Mouse (Mus musculus) limb, embryonic 12.5 days (tissue): ENCODE measurements around the gene Spred2. TPM values are rescaled to one million over a fixed set of nuclear protein-coding genes. Genes with fewer than 3 reads are reported as not detected.
"Not testable (repeated sequence)": the region's sequence is repeated elsewhere in the genome, so short reads cannot be mapped to it uniquely, and the experiment has no call there.

Experiments used
- ATAC-seq: fragments of 200-750 bp; cut with Nextera tagmentation; 2 replicates; pipeline ENCODE4 v1.8.0; 2017; ENCODE audit warnings: low read depth, moderate TSS enrichment; ENCODE audit not compliant: insufficient number of reproducible peaks, insufficient read depth, low FRiP score, low TSS enrichment
- H3K27ac ChIP-seq: fragments of 300-500 bp; sonication (generic); 2 replicates; pipeline ENCODE4 v1.5.1; 2016; ENCODE audit warnings: mild to moderate bottlenecking, moderate library complexity
- H3K27me3 ChIP-seq: fragments of 300-500 bp; sonication (generic); 2 replicates; pipeline ENCODE4 v1.6.1; 2016; ENCODE audit warnings: mild to moderate bottlenecking, moderate library complexity
- H3K36me3 ChIP-seq: fragments of 300-500 bp; sonication (generic); 2 replicates; pipeline ENCODE4 v1.6.1; 2016; ENCODE audit warnings: mild to moderate bottlenecking, moderate library complexity
- H3K4me1 ChIP-seq: fragments of 300-500 bp; sonication (generic); replicated peaks from 2 replicates; pipeline ENCODE4 v1.6.1; 2016
- H3K4me2 ChIP-seq: fragments of 300-500 bp; sonication (generic); 2 replicates; pipeline ENCODE4 v1.6.1; 2016; ENCODE audit warnings: mild to moderate bottlenecking, moderate library complexity
- H3K4me3 ChIP-seq: fragments of 300-500 bp; sonication (generic); replicated peaks from 2 replicates; pipeline ENCODE4 v1.5.1; 2016; ENCODE audit warnings: mild to moderate bottlenecking
- H3K9ac ChIP-seq: fragments of 300-500 bp; sonication (generic); replicated peaks from 2 replicates; pipeline ENCODE4 v1.6.1; 2016; ENCODE audit warnings: mild to moderate bottlenecking, moderate library complexity
- H3K9me3 ChIP-seq: fragments of 300-500 bp; sonication (generic); 2 replicates; pipeline ENCODE4 v1.6.1; 2016; ENCODE audit warnings: mild to moderate bottlenecking, moderate library complexity
- WGBS: fragments of 180-500 bp; shearing (Covaris S2); methylation state at CpG from one replicate; pipeline ENCODE4 v1.1.7; 2016; 5-methylcytosine and 5-hydroxymethylcytosine counted together
- polyA plus RNA-seq: library from polyadenylated mRNA; unstranded; fragments of >200 nt; fragmentation: Nextera tagmentation; extraction: Ambion mirVana; gene quantifications from 2 replicates; pipeline ENCODE4 v1.2.1, GENCODE M21; 2016

The Spred2 gene
- polyA plus RNA-seq, 1 experiment from 2014 or later = 7.6 TPM

- H3K9me3 ChIP-seq, ATAC-seq, H3K27ac ChIP-seq, H3K9ac ChIP-seq, H3K27me3 ChIP-seq, H3K4me3 ChIP-seq, H3K4me2 ChIP-seq: not testable (repeated sequence)
- peaks cover 62% of the 10 kb centered on the region for H3K36me3 ChIP-seq
- peaks cover 10% of the 10 kb centered on the region for H3K4me1 ChIP-seq
- whole genome bisulfite sequencing = 91% methylated on average over 9 of the region's 9 CpGs
These were observed 138.6 kb downstream of the Spred2 start for GRCm38 (mm10) chr11:20062801-20063200.

GRCm38 (mm10) chr11:20064086-20064485 lies 139.9 kb downstream of the Spred2 start:
- not testable (repeated sequence) for H3K4me3 ChIP-seq, H3K9me3 ChIP-seq, H3K4me2 ChIP-seq, ATAC-seq, H3K27me3 ChIP-seq, H3K27ac ChIP-seq, H3K9ac ChIP-seq
- Histone ChIP-seq H3K4me1 (peaks cover 10% of the 10 kb centered on the region), H3K36me3 (peaks cover 65% of the 10 kb centered on the region)
- 41% methylated on average over 2 of the region's 2 CpGs for WGBS

- H3K27ac ChIP-seq = no peak overlapping the region
- no peak overlapping the region for H3K4me3 ChIP-seq
- H3K36me3 ChIP-seq = peaks cover 65% of the 10 kb centered on the region
- no peak for ATAC-seq
- H3K4me2 ChIP-seq = no peak overlapping the region
- H3K4me1 ChIP-seq = peaks cover 10% of the 10 kb centered on the region
- H3K9ac ChIP-seq = no peak overlapping the region
- no peaks in the 10 kb centered on the region for H3K9me3 ChIP-seq
- WGBS = 87% methylated on average over 2 of the region's 2 CpGs
- no peaks in the 10 kb centered on the region for H3K27me3 ChIP-seq
These were observed 140.8 kb downstream of the Spred2 start for GRCm38 (mm10) chr11:20064926-20065325.

- Histone ChIP-seq H3K27me3 (no peaks in the 10 kb centered on the region), H3K9ac (no peak overlapping the region), H3K4me1 (peaks cover 10% of the 10 kb centered on the region), H3K4me2 (no peak overlapping the region), H3K9me3 (no peaks in the 10 kb centered on the region), H3K4me3 (no peak overlapping the region), H3K36me3 (peaks cover 62% of the 10 kb centered on the region), H3K27ac (no peak overlapping the region)
- WGBS = 93% methylated on average over 1 of the region's 1 CpGs
- no peak for ATAC-seq
These were observed 141.9 kb downstream of the Spred2 start for GRCm38 (mm10) chr11:20066106-20066505.

GRCm38 (mm10) chr11:20067521-20067920 lies 143.3 kb downstream of the Spred2 start:
- peaks cover 69% of the 10 kb centered on the region for H3K36me3 ChIP-seq
- no peak overlapping the region for H3K27ac ChIP-seq
- no peak overlapping the region for H3K4me2 ChIP-seq
- no peak overlapping the region for H3K4me3 ChIP-seq
- 60% methylated on average over 1 of the region's 1 CpGs for WGBS
- H3K4me1 ChIP-seq = peaks cover 10% of the 10 kb centered on the region
- no peaks in the 10 kb centered on the region for H3K9me3 ChIP-seq
- H3K9ac ChIP-seq = no peak overlapping the region
- ATAC-seq = no peak
- H3K27me3 ChIP-seq = no peaks in the 10 kb centered on the region

- H3K4me1 ChIP-seq = peaks cover 10% of the 10 kb centered on the region
- H3K27me3 ChIP-seq = no peaks in the 10 kb centered on the region
- H3K27ac ChIP-seq = no peak overlapping the region
- no peak for ATAC-seq
- no peak overlapping the region for H3K4me3 ChIP-seq
- peaks cover 75% of the 10 kb centered on the region for H3K36me3 ChIP-seq
- no peaks in the 10 kb centered on the region for H3K9me3 ChIP-seq
- H3K9ac ChIP-seq = no peak overlapping the region
- 96% methylated on average over 6 of the region's 6 CpGs for WGBS
- H3K4me2 ChIP-seq = no peak overlapping the region
These were observed 144.3 kb downstream of the Spred2 start for GRCm38 (mm10) chr11:20068346-20069004.

GRCm38 (mm10) chr11:20072174-20072573 lies 148.0 kb downstream of the Spred2 start:
- WGBS = 65% methylated on average over 3 of the region's 3 CpGs
- no peaks in the 10 kb centered on the region for H3K9me3 ChIP-seq
- ATAC-seq = no peak
- H3K4me3 ChIP-seq = no peak overlapping the region
- H3K27me3 ChIP-seq = no peaks in the 10 kb centered on the region
- no peak overlapping the region for H3K27ac ChIP-seq
- H3K36me3 ChIP-seq = peaks cover 81% of the 10 kb centered on the region
- H3K4me1 ChIP-seq = no peaks in the 10 kb centered on the region
- no peak overlapping the region for H3K4me2 ChIP-seq
- no peak overlapping the region for H3K9ac ChIP-seq

GRCm38 (mm10) chr11:20072826-20073225 lies 148.7 kb downstream of the Spred2 start:
- H3K9ac ChIP-seq = no peak overlapping the region
- 96% methylated on average over 5 of the region's 5 CpGs for WGBS
- no peak overlapping the region for H3K27ac ChIP-seq
- no peak overlapping the region for H3K4me3 ChIP-seq
- H3K9me3 ChIP-seq = no peaks in the 10 kb centered on the region
- ATAC-seq = no peak
- H3K4me2 ChIP-seq = no peak overlapping the region
- no peaks in the 10 kb centered on the region for H3K4me1 ChIP-seq
- H3K27me3 ChIP-seq = no peaks in the 10 kb centered on the region
- peaks cover 82% of the 10 kb centered on the region for H3K36me3 ChIP-seq

Other genes with a start within 250 kb of the Spred2 start
- 104 and 111 TPM in 2 replicates for gene Actr2, start 188.5 kb downstream of the Spred2 start, polyA plus RNA-seq